Mouse (Mus musculus) limb, embryonic 14.5 days (tissue): ENCODE measurements at regions not wholly inside any gene's neighbourhood (a gene's known extent, or its start where the extent isn't known, plus 50 kb on each side); places are given as distances from the start of the nearest gene placed in this dataset.

ENCODE experiments used
- ATAC-seq: fragments of 200-750 bp; cut with Nextera tagmentation; 2 replicates; pipeline ENCODE4 v1.8.0; 2017; ENCODE audit warnings: low read depth, moderate number of reproducible peaks, moderate TSS enrichment; ENCODE audit not compliant: low FRiP score
- DNase-seq: peaks from one replicate; pipeline ENCODE4 v3.0.0-alpha.2; 2015; ENCODE audit warnings: low spot score
- H3K27ac ChIP-seq: fragments of 300-500 bp; sonication (generic); replicated peaks from 2 replicates; pipeline ENCODE4 v1.5.1; 2014; ENCODE audit warnings: low read depth, mild to moderate bottlenecking, low read length, moderate library complexity, mixed read lengths
- H3K27me3 ChIP-seq: fragments of 300-500 bp; sonication (generic); 2 replicates; pipeline ENCODE4 v1.6.1; 2014; ENCODE audit warnings: low read length, mixed read lengths; ENCODE audit not compliant: control insufficient read depth, insufficient read depth
- H3K36me3 ChIP-seq: fragments of 300-500 bp; sonication (generic); 2 replicates; pipeline ENCODE4 v1.6.1; 2014; ENCODE audit warnings: mild to moderate bottlenecking, low read length, moderate library complexity, mixed read lengths; ENCODE audit not compliant: control insufficient read depth, insufficient read depth
- H3K4me1 ChIP-seq: fragments of 300-500 bp; sonication (generic); 2 replicates; pipeline ENCODE4 v1.6.1; 2014; ENCODE audit warnings: antibody characterized with exemption, low read length, mixed read lengths; ENCODE audit not compliant: control insufficient read depth, insufficient read depth
- H3K4me2 ChIP-seq: fragments of 300-500 bp; sonication (generic); replicated peaks from 2 replicates; pipeline ENCODE4 v1.6.1; 2014; ENCODE audit warnings: low read depth, mild to moderate bottlenecking, low read length, moderate library complexity; ENCODE audit not compliant: severe bottlenecking
- H3K4me3 ChIP-seq: fragments of 300-500 bp; sonication (generic); replicated peaks from 2 replicates; pipeline ENCODE4 v1.5.1; 2014; ENCODE audit warnings: low read length
- H3K9ac ChIP-seq: fragments of 300-500 bp; sonication (generic); 2 replicates; pipeline ENCODE4 v1.6.1; 2014; ENCODE audit warnings: mild to moderate bottlenecking, low read depth, low read length, moderate library complexity; ENCODE audit not compliant: severe bottlenecking
- H3K9me3 ChIP-seq: fragments of 300-500 bp; sonication (generic); 2 replicates; pipeline ENCODE4 v1.6.1; 2016; ENCODE audit warnings: low read length; ENCODE audit not compliant: control insufficient read depth
- POLR2A ChIP-seq: fragments of 200-500 bp; IDR thresholded peaks from 2 replicates; pipeline ENCODE4 v1.8.0; 2012; ENCODE audit warnings: inconsistent platforms, mild to moderate bottlenecking, moderate library complexity, borderline replicate concordance; ENCODE audit not compliant: insufficient read depth, insufficient read length; ENCODE audit errors: extremely low read depth
- WGBS: fragments of 180-500 bp; shearing (Covaris S2); extraction: QIAGEN DNeasy Blood & Tissue Kit; methylation state at CpG from one replicate; pipeline ENCODE4 v1.1.7; 2014; 5-methylcytosine and 5-hydroxymethylcytosine counted together

GRCm38 (mm10) chr15:28823526-28823925 is 620.0 kb downstream of the Dnah5 start:
- Histone ChIP-seq H3K4me2 (no peak overlapping the region), H3K27me3 (no peaks in the 10 kb centered on the region), H3K9ac (no peak overlapping the region), H3K4me3 (no peak overlapping the region), H3K4me1 (no peaks in the 10 kb centered on the region), H3K36me3 (no peaks in the 10 kb centered on the region), H3K27ac (no peak overlapping the region), H3K9me3 (no peaks in the 10 kb centered on the region)
- TF ChIP-seq POLR2A, result no peak
- DNase-seq, result peak; percentile 43
- no peak for ATAC-seq
- 46% methylated on average over 2 of the region's 2 CpGs for WGBS

GRCm38 (mm10) chr15:28834831-28835230 is 631.3 kb downstream of the Dnah5 start:
- H3K9ac ChIP-seq, result no peak overlapping the region
- no peak overlapping the region for H3K4me3 ChIP-seq
- TF ChIP-seq POLR2A, result no peak
- no peaks in the 10 kb centered on the region for H3K27me3 ChIP-seq
- no peaks in the 10 kb centered on the region for H3K4me1 ChIP-seq
- H3K36me3 ChIP-seq, result no peaks in the 10 kb centered on the region
- H3K27ac ChIP-seq, result no peak overlapping the region
- H3K4me2 ChIP-seq, result no peak overlapping the region
- no peaks in the 10 kb centered on the region for H3K9me3 ChIP-seq
- 80% methylated on average over 4 of the region's 4 CpGs for WGBS
- ATAC-seq (no peak), DNase-seq (no peak)

- WGBS, result 100% methylated on average over 1 of the region's 1 CpGs
- DNase-seq, result no peak
Observed at GRCm38 (mm10) chr15:28840322-28840721, 636.8 kb downstream of the Dnah5 start.

GRCm38 (mm10) chr15:28856419-28856818 is 652.9 kb downstream of the Dnah5 start:
- no peak overlapping the region for H3K27ac ChIP-seq
- no peaks in the 10 kb centered on the region for H3K36me3 ChIP-seq
- H3K4me1 ChIP-seq, result no peaks in the 10 kb centered on the region
- WGBS, result 74% methylated on average over 2 of the region's 2 CpGs
- no peaks in the 10 kb centered on the region for H3K27me3 ChIP-seq
- H3K9me3 ChIP-seq, result no peaks in the 10 kb centered on the region
- ATAC-seq, result no peak
- H3K4me2 ChIP-seq, result no peak overlapping the region
- no peak overlapping the region for H3K9ac ChIP-seq
- TF ChIP-seq POLR2A, result no peak
- H3K4me3 ChIP-seq, result no peak overlapping the region
- no peak for DNase-seq

More at GRCm38 (mm10) chr15:28840322-28840721, 636.8 kb downstream of the Dnah5 start:
- Histone ChIP-seq H3K4me1 (no peaks in the 10 kb centered on the region), H3K9ac (no peak overlapping the region), H3K27ac (no peak overlapping the region), H3K27me3 (no peaks in the 10 kb centered on the region), H3K9me3 (no peaks in the 10 kb centered on the region), H3K4me2 (no peak overlapping the region), H3K36me3 (no peaks in the 10 kb centered on the region), H3K4me3 (no peak overlapping the region)
- TF ChIP-seq POLR2A, result no peak
- ATAC-seq, result no peak

- Histone ChIP-seq H3K36me3 (no peaks in the 10 kb centered on the region), H3K9ac (no peak overlapping the region), H3K4me2 (no peak overlapping the region), H3K4me3 (no peak overlapping the region), H3K4me1 (no peaks in the 10 kb centered on the region), H3K27me3 (no peaks in the 10 kb centered on the region), H3K9me3 (no peaks in the 10 kb centered on the region), H3K27ac (no peak overlapping the region)
- DNase-seq, result no peak
- no peak for ATAC-seq
- WGBS, result 77% methylated on average over 2 of the region's 2 CpGs
- TF ChIP-seq POLR2A, result no peak
Observed at GRCm38 (mm10) chr15:28858176-28858575, 654.6 kb downstream of the Dnah5 start.

GRCm38 (mm10) chr15:28864101-28864500 is 660.5 kb downstream of the Dnah5 start:
- no peak for TF ChIP-seq POLR2A
- no peak overlapping the region for H3K4me2 ChIP-seq
- ATAC-seq, result no peak
- DNase-seq, result no peak
- H3K9ac ChIP-seq, result no peak overlapping the region
- H3K27ac ChIP-seq, result no peak overlapping the region
- H3K4me1 ChIP-seq, result no peaks in the 10 kb centered on the region
- no peak overlapping the region for H3K4me3 ChIP-seq
- no peaks in the 10 kb centered on the region for H3K36me3 ChIP-seq
- H3K9me3 ChIP-seq, result no peaks in the 10 kb centered on the region
- H3K27me3 ChIP-seq, result no peaks in the 10 kb centered on the region
- WGBS, result 70% methylated on average over 1 of the region's 1 CpGs
